In genomic region chr7:55750841-55751240, GRCm38 (mm10) we compare ENCODE assay signal across 18 mouse cellular contexts. TPM values are rescaled to one million over a fixed set of nuclear protein-coding genes. Genes with fewer than 3 reads are reported as not detected.
"Had no signal": no experiment of that assay in that cellular context is flagged by ENCODE, and none has a peak within 500 bp of the region (broad histone marks: within the 10 kb centered on the region; RNA-seq: fewer than 3 reads in every experiment).

No protein-coding gene starts in this region.

- DNase-seq: heart, postnatal 10 days; heart, postnatal 14 days; heart, postnatal 36 days; heart, postnatal 4 days; kidney, adult 11 months; kidney, adult 18-20 months; kidney, adult 2 months; kidney, adult 8-10 months; kidney, adult 9 months; kidney, postnatal 10 days; kidney, postnatal 14 days; kidney, postnatal 25 days; kidney, postnatal 36 days; kidney, postnatal 4 days; layer of hippocampus, adult 9-11 months; layer of hippocampus, postnatal 36 days had no signal

RNA-seq across cellular contexts. Expression of gene Siglech, which starts 17.1 kb away (rescaled TPM):
- total RNA-seq: heart, postnatal 10 days; heart, postnatal 4 days; hematopoietic stem cell, adult 5-6 weeks had no signal
- polyA plus RNA-seq: heart, postnatal 0 days had no signal
